Mouse (Mus musculus): ENCODE results near the gene Kcnq1. TPM values are rescaled to one million over a fixed set of nuclear protein-coding genes. Genes with fewer than 3 reads are reported as not detected.
A peak's percentile ranks its signal among the peaks of the same experiment; 100 is the strongest.

Gene Kcnq1
- polyA plus RNA-seq, 1 experiment from 2014 or later, result 1.5 TPM

- H3K9ac ChIP-seq (ENCODE audit: low read length), result no peak overlapping the region
- WGBS, result 87% methylated on average over 10 of the region's 10 CpGs
- no peaks in the 10 kb centered on the region for H3K27me3 ChIP-seq (ENCODE audit: control insufficient read depth, insufficient read depth, low read length)
- H3K27ac ChIP-seq (ENCODE audit: low read depth, low read length), result no peak overlapping the region
- no peak for DNase-seq (ENCODE audit: low spot score)
- H3K36me3 ChIP-seq (ENCODE audit: control insufficient read depth, insufficient read depth, low read length), result no peaks in the 10 kb centered on the region
- no peak overlapping the region for H3K4me2 ChIP-seq (ENCODE audit: low read depth, low read length, severe bottlenecking)
- H3K4me3 ChIP-seq (ENCODE audit: low read depth, low read length), result no peak overlapping the region
- ATAC-seq (replicated peaks; ENCODE audit: low FRiP score), result no peak
- H3K4me1 ChIP-seq (replicated peaks; ENCODE audit: control insufficient read depth, insufficient read depth, low read length), result no peaks in the 10 kb centered on the region
- no peaks in the 10 kb centered on the region for H3K9me3 ChIP-seq (ENCODE audit: control insufficient read depth, low read length)
Observed at GRCm38 (mm10) chr7:143186378-143186777, 80.2 kb downstream of the Kcnq1 start.

- Histone ChIP-seq H3K4me1 (replicated peaks; ENCODE audit: control insufficient read depth, insufficient read depth, low read length) (no peaks in the 10 kb centered on the region), H3K9ac (ENCODE audit: low read length) (no peak overlapping the region), H3K36me3 (ENCODE audit: control insufficient read depth, insufficient read depth, low read length) (no peaks in the 10 kb centered on the region), H3K4me3 (ENCODE audit: low read depth, low read length) (no peak overlapping the region), H3K27ac (ENCODE audit: low read depth, low read length) (no peak overlapping the region), H3K9me3 (ENCODE audit: control insufficient read depth, low read length) (no peaks in the 10 kb centered on the region), H3K27me3 (ENCODE audit: control insufficient read depth, insufficient read depth, low read length) (no peaks in the 10 kb centered on the region), H3K4me2 (ENCODE audit: low read depth, low read length, severe bottlenecking) (no peak overlapping the region)
- ATAC-seq (replicated peaks; ENCODE audit: low FRiP score) (no peak), DNase-seq (ENCODE audit: low spot score) (no peak)
- WGBS, result 88% methylated on average over 3 of the region's 3 CpGs
Observed at GRCm38 (mm10) chr7:143187181-143187580, 81.0 kb downstream of the Kcnq1 start.

- no peaks in the 10 kb centered on the region for H3K9me3 ChIP-seq (ENCODE audit: control insufficient read depth, low read length)
- ATAC-seq (replicated peaks; ENCODE audit: low FRiP score) (no peak), DNase-seq (ENCODE audit: low spot score) (no peak)
- H3K9ac ChIP-seq (ENCODE audit: low read length), result no peak overlapping the region
- H3K4me2 ChIP-seq (ENCODE audit: low read depth, low read length, severe bottlenecking), result no peak overlapping the region
- no peaks in the 10 kb centered on the region for H3K27me3 ChIP-seq (ENCODE audit: control insufficient read depth, insufficient read depth, low read length)
- no peaks in the 10 kb centered on the region for H3K4me1 ChIP-seq (replicated peaks; ENCODE audit: control insufficient read depth, insufficient read depth, low read length)
- no peak overlapping the region for H3K27ac ChIP-seq (ENCODE audit: low read depth, low read length)
- no peaks in the 10 kb centered on the region for H3K36me3 ChIP-seq (ENCODE audit: control insufficient read depth, insufficient read depth, low read length)
- no peak overlapping the region for H3K4me3 ChIP-seq (ENCODE audit: low read depth, low read length)
- WGBS, result 73% methylated on average over 2 of the region's 2 CpGs
Observed at GRCm38 (mm10) chr7:143188589-143188988, 82.4 kb downstream of the Kcnq1 start.

GRCm38 (mm10) chr7:143189965-143190722, 84.0 kb downstream of the Kcnq1 start:
- no peaks in the 10 kb centered on the region for H3K9me3 ChIP-seq (ENCODE audit: control insufficient read depth, low read length)
- H3K4me1 ChIP-seq (replicated peaks; ENCODE audit: control insufficient read depth, insufficient read depth, low read length), result no peaks in the 10 kb centered on the region
- no peak overlapping the region for H3K27ac ChIP-seq (ENCODE audit: low read depth, low read length)
- no peak for ATAC-seq (replicated peaks; ENCODE audit: low FRiP score)
- H3K4me2 ChIP-seq (ENCODE audit: low read depth, low read length, severe bottlenecking), result no peak overlapping the region
- no peak overlapping the region for H3K4me3 ChIP-seq (ENCODE audit: low read depth, low read length)
- WGBS, result 96% methylated on average over 3 of the region's 3 CpGs
- H3K9ac ChIP-seq (ENCODE audit: low read length), result no peak overlapping the region
- H3K27me3 ChIP-seq (ENCODE audit: control insufficient read depth, insufficient read depth, low read length), result no peaks in the 10 kb centered on the region
- no peak for DNase-seq (ENCODE audit: low spot score)
- H3K36me3 ChIP-seq (ENCODE audit: control insufficient read depth, insufficient read depth, low read length), result no peaks in the 10 kb centered on the region

- Histone ChIP-seq H3K9ac (ENCODE audit: low read length) (no peak overlapping the region), H3K27ac (ENCODE audit: low read depth, low read length) (no peak overlapping the region), H3K36me3 (ENCODE audit: control insufficient read depth, insufficient read depth, low read length) (no peaks in the 10 kb centered on the region), H3K4me3 (ENCODE audit: low read depth, low read length) (no peak overlapping the region), H3K9me3 (ENCODE audit: control insufficient read depth, low read length) (no peaks in the 10 kb centered on the region), H3K27me3 (ENCODE audit: control insufficient read depth, insufficient read depth, low read length) (no peaks in the 10 kb centered on the region), H3K4me1 (replicated peaks; ENCODE audit: control insufficient read depth, insufficient read depth, low read length) (no peaks in the 10 kb centered on the region), H3K4me2 (ENCODE audit: low read depth, low read length, severe bottlenecking) (no peak overlapping the region)
- no peak for ATAC-seq (replicated peaks; ENCODE audit: low FRiP score)
- WGBS, result 78% methylated on average over 5 of the region's 5 CpGs
- no peak for DNase-seq (ENCODE audit: low spot score)
Observed at GRCm38 (mm10) chr7:143190911-143191310, 84.7 kb downstream of the Kcnq1 start.

- Histone ChIP-seq H3K4me2 (ENCODE audit: low read depth, low read length, severe bottlenecking) (no peak overlapping the region), H3K36me3 (ENCODE audit: control insufficient read depth, insufficient read depth, low read length) (no peaks in the 10 kb centered on the region), H3K4me1 (replicated peaks; ENCODE audit: control insufficient read depth, insufficient read depth, low read length) (no peaks in the 10 kb centered on the region), H3K9ac (ENCODE audit: low read length) (no peak overlapping the region), H3K9me3 (ENCODE audit: control insufficient read depth, low read length) (no peaks in the 10 kb centered on the region), H3K27ac (ENCODE audit: low read depth, low read length) (no peak overlapping the region), H3K27me3 (ENCODE audit: control insufficient read depth, insufficient read depth, low read length) (no peaks in the 10 kb centered on the region), H3K4me3 (ENCODE audit: low read depth, low read length) (no peak overlapping the region)
- ATAC-seq (replicated peaks; ENCODE audit: low FRiP score) (no peak), DNase-seq (ENCODE audit: low spot score) (no peak)
- 92% methylated on average over 7 of the region's 7 CpGs for whole genome bisulfite sequencing
Observed at GRCm38 (mm10) chr7:143192392-143192791, 86.2 kb downstream of the Kcnq1 start.

- WGBS, result 93% methylated on average over 7 of the region's 7 CpGs
- Histone ChIP-seq H3K27me3 (ENCODE audit: control insufficient read depth, insufficient read depth, low read length) (no peaks in the 10 kb centered on the region), H3K9me3 (ENCODE audit: control insufficient read depth, low read length) (no peaks in the 10 kb centered on the region), H3K4me2 (ENCODE audit: low read depth, low read length, severe bottlenecking) (no peak overlapping the region), H3K27ac (ENCODE audit: low read depth, low read length) (no peak overlapping the region), H3K4me1 (replicated peaks; ENCODE audit: control insufficient read depth, insufficient read depth, low read length) (peaks cover 4% of the 10 kb centered on the region; the same call in 1 of the 2 replicates), H3K4me3 (ENCODE audit: low read depth, low read length) (no peak overlapping the region), H3K36me3 (ENCODE audit: control insufficient read depth, insufficient read depth, low read length) (no peaks in the 10 kb centered on the region), H3K9ac (ENCODE audit: low read length) (no peak overlapping the region)
- no peak for DNase-seq (ENCODE audit: low spot score)
- ATAC-seq (replicated peaks; ENCODE audit: low FRiP score), result no peak
Observed at GRCm38 (mm10) chr7:143194064-143194463, 87.9 kb downstream of the Kcnq1 start.

GRCm38 (mm10) chr7:143197951-143198440, 91.8 kb downstream of the Kcnq1 start:
- H3K4me2 ChIP-seq (ENCODE audit: low read depth, low read length, severe bottlenecking), result peak overlapping the region; percentile 31; the same call in 1 of the 2 replicates

GRCm38 (mm10) chr7:143198443-143198842, 92.3 kb downstream of the Kcnq1 start:
- DNase-seq (ENCODE audit: low spot score) (no peak), ATAC-seq (replicated peaks; ENCODE audit: low FRiP score) (no peak)
- H3K4me1 ChIP-seq (replicated peaks; ENCODE audit: control insufficient read depth, insufficient read depth, low read length), result peaks cover 4% of the 10 kb centered on the region; the same call in 1 of the 2 replicates
- no peaks in the 10 kb centered on the region for H3K27me3 ChIP-seq (ENCODE audit: control insufficient read depth, insufficient read depth, low read length)
- H3K4me3 ChIP-seq (ENCODE audit: low read depth, low read length), result no peak overlapping the region
- H3K9ac ChIP-seq (ENCODE audit: low read length), result no peak overlapping the region
- H3K27ac ChIP-seq (ENCODE audit: low read depth, low read length), result no peak overlapping the region
- no peaks in the 10 kb centered on the region for H3K9me3 ChIP-seq (ENCODE audit: control insufficient read depth, low read length)
- peak overlapping the region; percentile 31; the same call in 1 of the 2 replicates for H3K4me2 ChIP-seq (ENCODE audit: low read depth, low read length, severe bottlenecking)
- H3K36me3 ChIP-seq (ENCODE audit: control insufficient read depth, insufficient read depth, low read length), result no peaks in the 10 kb centered on the region
- WGBS, result 45% methylated on average over 7 of the region's 7 CpGs

More at GRCm38 (mm10) chr7:143197951-143198440, 91.8 kb downstream of the Kcnq1 start:
- H3K4me3 ChIP-seq (ENCODE audit: low read depth, low read length), result no peak overlapping the region
- 39% methylated on average over 15 of the region's 15 CpGs for WGBS
- H3K27ac ChIP-seq (ENCODE audit: low read depth, low read length), result no peak overlapping the region
- H3K9ac ChIP-seq (ENCODE audit: low read length), result no peak overlapping the region
- peaks cover 4% of the 10 kb centered on the region; the same call in 1 of the 2 replicates for H3K4me1 ChIP-seq (replicated peaks; ENCODE audit: control insufficient read depth, insufficient read depth, low read length)
- H3K36me3 ChIP-seq (ENCODE audit: control insufficient read depth, insufficient read depth, low read length), result no peaks in the 10 kb centered on the region
- no peak for DNase-seq (ENCODE audit: low spot score)
- no peaks in the 10 kb centered on the region for H3K9me3 ChIP-seq (ENCODE audit: control insufficient read depth, low read length)
- no peaks in the 10 kb centered on the region for H3K27me3 ChIP-seq (ENCODE audit: control insufficient read depth, insufficient read depth, low read length)
- peak; percentile 75 for ATAC-seq (replicated peaks; ENCODE audit: low FRiP score)

Measured in forebrain, embryonic 11.5 days (tissue).